Mouse (Mus musculus): ENCODE results near the gene Rhcg.

DNA sequence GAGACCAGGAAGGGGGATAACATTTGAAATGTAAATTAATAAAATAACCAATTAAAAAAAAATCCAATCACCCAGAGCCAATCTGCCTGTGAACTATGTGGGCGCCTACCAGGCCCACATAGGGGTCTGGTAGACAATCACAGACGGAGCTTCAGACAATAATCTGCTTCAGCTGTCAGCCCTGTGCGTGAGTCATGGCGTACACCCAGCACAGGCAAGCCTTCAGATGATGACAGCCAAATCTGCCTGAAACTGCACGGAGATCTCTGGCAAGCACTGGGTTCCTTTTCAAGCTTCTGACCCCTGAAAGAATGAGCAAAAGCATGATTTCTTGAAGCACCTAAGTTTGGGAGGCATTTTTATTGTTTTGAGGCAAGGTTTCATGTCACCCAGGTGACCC, 8.7 kb upstream of the Rhcg start:
- no peak for TF ChIP-seq CTCF (IDR thresholded peaks at IDR 0.05; ENCODE audit: low read depth, low read length)
- TF ChIP-seq POLR2AphosphoS5 (IDR thresholded peaks at IDR 0.05; ENCODE audit: insufficient replicate concordance, low read depth, low read length), result no peak
- TF ChIP-seq GATA1 (IDR thresholded peaks at IDR 0.05; ENCODE audit: borderline replicate concordance, low read length), result no peak
- no peak for TF ChIP-seq TAL1 (conservative IDR thresholded peaks at IDR 0.05; ENCODE audit: low read depth, low read length)

Data from G1E (cell line).